Mouse (Mus musculus): ENCODE data around the gene Ly6g6d.

GRCm38 (mm10) chr17:35106522-35106921 is 28.7 kb upstream of the Ly6g6d start:
- no peak for TF ChIP-seq CTCF (IDR thresholded peaks at IDR 0.05; ENCODE audit: insufficient read depth, low read depth, low read length)
- no peak for TF ChIP-seq POLR2A (IDR thresholded peaks at IDR 0.05; ENCODE audit: insufficient read depth, low read depth, low read length)

Data from olfactory bulb, adult 2 months (tissue).